Comparison of ENCODE assay signal across 37 mouse cellular contexts in genomic region chr17:8556223-8556622, GRCm38 (mm10). TPM values are rescaled to one million over a fixed set of nuclear protein-coding genes. Genes with fewer than 3 reads are reported as not detected.
A peak's percentile ranks its signal among the peaks of the same experiment; 100 is the strongest.
DNase-seq lines count a peak whose midpoint lies in the region; ATAC-seq lines count a peak whose summit lies in the region.
"Had no signal": no experiment of that assay in that cellular context is flagged by ENCODE, and none has a peak within 500 bp of the region (broad histone marks: within the 10 kb centered on the region; RNA-seq: fewer than 3 reads in every experiment).

No protein-coding gene starts in this region.

- ATAC-seq in heart, embryonic 11.5 days (replicated peaks; ENCODE audit: insufficient number of reproducible peaks, low FRiP score, low TSS enrichment) = no peak
- peak; percentile 69 for ATAC-seq in heart, embryonic 16.5 days (replicated peaks; ENCODE audit: extremely low read depth, insufficient read depth, low FRiP score)
- no peak for ATAC-seq in forebrain, embryonic 11.5 days (replicated peaks; ENCODE audit: low FRiP score)
- ATAC-seq: forebrain, embryonic 14.5 days; intestine, postnatal 0 days; midbrain, embryonic 15.5 days had no signal

- no peaks in the 10 kb centered on the region for H3K9me3 ChIP-seq in heart, embryonic 11.5 days (replicated peaks; ENCODE audit: control insufficient read depth, low read length)
- H3K9me3 ChIP-seq in heart, embryonic 16.5 days (replicated peaks; ENCODE audit: control insufficient read depth, low read length) = no peaks in the 10 kb centered on the region
- no peaks in the 10 kb centered on the region for H3K9me3 ChIP-seq in forebrain, embryonic 11.5 days (ENCODE audit: control insufficient read depth, low read length)
- H3K9me3 ChIP-seq: embryonic facial prominence, embryonic 10.5 days; embryonic facial prominence, embryonic 15.5 days; hindbrain, embryonic 13.5 days; liver, embryonic 15.5 days; midbrain, embryonic 10.5 days; midbrain, embryonic 15.5 days; neural tube, embryonic 15.5 days had no signal

- no peak overlapping the region for H3K9ac ChIP-seq in heart, embryonic 11.5 days (ENCODE audit: low read depth, low read length)
- no peak overlapping the region for H3K9ac ChIP-seq in heart, embryonic 16.5 days (ENCODE audit: low read length)
- no peak overlapping the region for H3K9ac ChIP-seq in forebrain, embryonic 11.5 days (ENCODE audit: low read length)
- H3K9ac ChIP-seq: embryonic facial prominence, embryonic 15.5 days; hindbrain, embryonic 13.5 days; liver, embryonic 15.5 days; lung, embryonic 14.5 days; midbrain, embryonic 15.5 days; neural tube, embryonic 15.5 days had no signal

- peaks cover 2% of the 10 kb centered on the region for H3K27me3 ChIP-seq in heart, embryonic 11.5 days (ENCODE audit: control insufficient read depth, insufficient read depth, low read length)
- no peaks in the 10 kb centered on the region for H3K27me3 ChIP-seq in heart, embryonic 16.5 days (ENCODE audit: control insufficient read depth, insufficient read depth, low read length)
- no peaks in the 10 kb centered on the region for H3K27me3 ChIP-seq in forebrain, embryonic 11.5 days (ENCODE audit: control insufficient read depth, insufficient read depth, low read length)
- H3K27me3 ChIP-seq: embryonic facial prominence, embryonic 15.5 days; hindbrain, embryonic 13.5 days; liver, embryonic 15.5 days; midbrain, embryonic 15.5 days; neural tube, embryonic 15.5 days had no signal

- 0 out of 2 replicates have a peak overlapping the region, but pooled peaks have one; percentile 42 for H3K27ac ChIP-seq in heart, embryonic 11.5 days (ENCODE audit: low read depth, low read length)
- no peak overlapping the region for H3K27ac ChIP-seq in heart, embryonic 16.5 days (ENCODE audit: low read length)
- H3K27ac ChIP-seq in forebrain, embryonic 11.5 days (ENCODE audit: low read depth, low read length) = no peak overlapping the region
- H3K27ac ChIP-seq: embryonic facial prominence, embryonic 10.5 days; embryonic facial prominence, embryonic 15.5 days; hindbrain, embryonic 13.5 days; liver, embryonic 15.5 days; midbrain, embryonic 10.5 days; midbrain, embryonic 15.5 days; neural tube, embryonic 15.5 days had no signal

- 35% methylated on average over 6 of the region's 6 CpGs for WGBS in heart, embryonic 11.5 days (ENCODE audit: insufficient replicate concordance)
- 41% methylated on average over 6 of the region's 6 CpGs for WGBS in heart, embryonic 16.5 days
- WGBS in forebrain, embryonic 11.5 days = 90% methylated on average over 6 of the region's 6 CpGs

- H3K4me1 ChIP-seq in heart, embryonic 11.5 days (ENCODE audit: control insufficient read depth, insufficient read depth, low read length) = peaks cover 10% of the 10 kb centered on the region; the same call in 1 of the 2 replicates
- H3K4me1 ChIP-seq in heart, embryonic 16.5 days (ENCODE audit: control insufficient read depth, insufficient read depth, low read length) = peaks cover 12% of the 10 kb centered on the region
- no peaks in the 10 kb centered on the region for H3K4me1 ChIP-seq in forebrain, embryonic 11.5 days (replicated peaks; ENCODE audit: control insufficient read depth, insufficient read depth, low read length)
- H3K4me1 ChIP-seq: embryonic facial prominence, embryonic 10.5 days; embryonic facial prominence, embryonic 15.5 days; hindbrain, embryonic 13.5 days; liver, embryonic 15.5 days; midbrain, embryonic 10.5 days; midbrain, embryonic 15.5 days; neural tube, embryonic 15.5 days had no signal

- DNase-seq in heart, postnatal 36 days = no peak
- DNase-seq in heart, postnatal 14 days = no peak
- peak; percentile 81 for DNase-seq in cerebellum, adult 9-11 months
- DNase-seq in heart, postnatal 4 days = peak; percentile 23
- DNase-seq in forebrain, embryonic 11.5 days (ENCODE audit: low spot score) = no peak
- DNase-seq: adrenal gland, postnatal 25 days; B cell, adult 2 months; gastrocnemius, postnatal 14 days; kidney, adult 9 months; kidney, postnatal 14 days; layer of hippocampus, adult 9-11 months; retina, postnatal 1 day; right cerebral cortex, postnatal 14 days; thymus, postnatal 4 days had no signal

- no peak overlapping the region for H3K4me3 ChIP-seq in heart, embryonic 11.5 days (ENCODE audit: low read depth, low read length)
- no peak overlapping the region for H3K4me3 ChIP-seq in heart, embryonic 16.5 days (ENCODE audit: low read length)
- no peak overlapping the region for H3K4me3 ChIP-seq in forebrain, embryonic 11.5 days (ENCODE audit: low read depth, low read length)
- H3K4me3 ChIP-seq: embryonic facial prominence, embryonic 10.5 days; embryonic facial prominence, embryonic 15.5 days; hindbrain, embryonic 13.5 days; liver, embryonic 15.5 days; midbrain, embryonic 10.5 days; midbrain, embryonic 15.5 days; neural tube, embryonic 15.5 days had no signal

- no peaks in the 10 kb centered on the region for H3K36me3 ChIP-seq in heart, embryonic 11.5 days (ENCODE audit: control insufficient read depth, insufficient read depth, low read length)
- H3K36me3 ChIP-seq in heart, embryonic 16.5 days (ENCODE audit: control insufficient read depth, insufficient read depth) = no peaks in the 10 kb centered on the region
- no peaks in the 10 kb centered on the region for H3K36me3 ChIP-seq in forebrain, embryonic 11.5 days (ENCODE audit: control insufficient read depth, insufficient read depth, low read length)
- H3K36me3 ChIP-seq: embryonic facial prominence, embryonic 10.5 days; embryonic facial prominence, embryonic 15.5 days; hindbrain, embryonic 13.5 days; liver, embryonic 15.5 days; midbrain, embryonic 10.5 days; midbrain, embryonic 15.5 days; neural tube, embryonic 15.5 days had no signal

- intact Hi-C loops in heart, postnatal 36 days (cut with DNase I) = no loop called here
- intact Hi-C loops in heart, postnatal 14 days (cut with DNase I) = no loop called here

- H3K4me2 ChIP-seq in heart, embryonic 11.5 days = peak overlapping the region; percentile 4
- no peak overlapping the region for H3K4me2 ChIP-seq in heart, embryonic 16.5 days (ENCODE audit: low read depth, low read length)
- H3K4me2 ChIP-seq in forebrain, embryonic 11.5 days (ENCODE audit: low read depth, low read length, severe bottlenecking) = no peak overlapping the region
- H3K4me2 ChIP-seq: embryonic facial prominence, embryonic 15.5 days; hindbrain, embryonic 13.5 days; liver, embryonic 15.5 days; lung, embryonic 14.5 days; midbrain, embryonic 15.5 days; neural tube, embryonic 15.5 days had no signal

RNA-seq across cellular contexts. Expression of gene Gm17087, which starts 10.5 kb away (rescaled TPM):
- polyA plus RNA-seq in heart, embryonic 11.5 days (2014; fragmentation: Nextera tagmentation; extraction: Ambion mirVana) = not detected in 2 replicates
- total RNA-seq in heart, postnatal 36 days (2021) = not detected
- polyA plus RNA-seq in heart, embryonic 16.5 days (2015; fragmentation: Nextera tagmentation; extraction: Ambion mirVana) = not detected in 2 replicates
- total RNA-seq in heart, postnatal 14 days (2021) = not detected
- not detected for total RNA-seq in heart, postnatal 4 days (2021)
- polyA plus RNA-seq in forebrain, embryonic 11.5 days (2014; fragmentation: Nextera tagmentation; extraction: Ambion mirVana) = not detected in 2 replicates
- total RNA-seq: adrenal gland, adult 18-20 months; adrenal gland, postnatal 25 days; gastrocnemius, postnatal 14 days; granulocyte monocyte progenitor cell, adult 5-6 weeks; left cerebral cortex, postnatal 10 days; liver, adult 2 months; megakaryocyte progenitor cell, adult 5-6 weeks had no signal
- polyA plus RNA-seq: brain, embryonic 14.5 days; embryonic facial prominence, embryonic 10.5 days; embryonic facial prominence, embryonic 15.5 days; forebrain, embryonic 14.5 days; hindbrain, embryonic 13.5 days; intestine, postnatal 0 days; limb, embryonic 11.5 days; liver, adult 2 months; liver, embryonic 15.5 days; lung, embryonic 14.5 days; midbrain, embryonic 10.5 days; midbrain, embryonic 15.5 days; neural tube, embryonic 15.5 days; small intestine, adult 2 months; stomach, embryonic 14.5 days; testis, adult 2 months; thymus, postnatal 0 days had no signal

RNA-seq across cellular contexts. Expression of gene Pde10a, which starts 31.1 kb away (rescaled TPM):
- polyA plus RNA-seq in heart, embryonic 11.5 days (2014; fragmentation: Nextera tagmentation; extraction: Ambion mirVana) = 3.0 and 4.1 TPM in 2 replicates
- 1 to 10 TPM; 2.7 to 3.5 TPM for total RNA-seq in heart, postnatal 36 days (2021)
- 1.1 and 1.9 TPM in 2 replicates for polyA plus RNA-seq in heart, embryonic 16.5 days (2015; fragmentation: Nextera tagmentation; extraction: Ambion mirVana)
- 1 to 10 TPM; 2.9 to 5.0 TPM for total RNA-seq in heart, postnatal 14 days (2021)
- total RNA-seq in heart, postnatal 4 days (2021) = 1 to 10 TPM; 5.5 to 8.1 TPM
- polyA plus RNA-seq in forebrain, embryonic 11.5 days (2014; fragmentation: Nextera tagmentation; extraction: Ambion mirVana) = 7.8 and 9.0 TPM in 2 replicates

Comparison
In these comparisons a context has a peak if more than half of its experiments do, and no peak if none do; other contexts are left out.
1. DNase-seq: peak in cerebellum, adult 9-11 months (single experiment) and heart, postnatal 4 days (single experiment); none in heart, postnatal 36 days (0 of 2), heart, postnatal 14 days (0 of 2) and forebrain, embryonic 11.5 days (single experiment).